Mouse (Mus musculus) embryonic fibroblast, embryonic 13.5 days (primary cell): ENCODE results near the gene AW822073.

Source experiments
- CTCF ChIP-seq: IDR thresholded peaks from 2 replicates; pipeline ENCODE4 v1.5.1; 2011; ENCODE audit warnings: mild to moderate bottlenecking, control low read depth, low read length, moderate library complexity, borderline replicate concordance; ENCODE audit not compliant: insufficient read depth
- POLR2A ChIP-seq: IDR thresholded peaks from 2 replicates; pipeline ENCODE4 v1.6.1; 2011; ENCODE audit warnings: low read depth, mild to moderate bottlenecking, control low read depth, low read length, moderate library complexity

DNA sequence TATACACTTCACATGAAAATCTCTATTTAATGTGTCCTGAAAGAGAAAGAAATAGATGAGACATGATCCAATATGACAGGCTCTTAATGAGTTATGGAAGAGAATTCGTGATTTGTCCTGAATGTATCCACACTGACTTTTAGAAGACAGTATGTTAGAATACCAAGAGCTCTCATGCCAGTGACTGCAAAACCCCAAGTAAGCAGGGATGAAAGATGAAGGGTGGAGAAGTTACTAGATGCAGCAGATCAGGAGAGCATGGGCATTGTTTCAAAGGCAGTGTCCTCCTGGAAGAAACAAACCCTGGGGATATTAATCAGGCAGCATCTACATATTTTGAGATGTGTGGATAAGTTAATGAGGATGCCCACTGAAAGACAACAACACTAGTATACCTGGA, 14.2 kb downstream of the AW822073 start:
- TF ChIP-seq POLR2A (no peak), CTCF (no peak)
